Mouse (Mus musculus) embryonic stem cell, embryonic (primary cell): ENCODE data around the gene Gm17027.
"Not testable (repeated sequence)": the region's sequence is repeated elsewhere in the genome, so short reads cannot be mapped to it uniquely, and the experiment has no call there.

Source experiments
- CTCF ChIA-PET, 4 experiments: fragments of 300-600 bp in 2 of 4; fragments of 350-600 bp in 2 of 4; sonication (Branson Sonifier 250); formaldehyde crosslinking; loops; one replicate each; lab custom pipeline; 2022; ENCODE audit warnings: inconsistent platforms in 2 of 4; lab: Charles Lee
- POLR2A ChIA-PET, 4 experiments: fragments of 300-600 bp in 2 of 4; fragments of 350-600 bp in 2 of 4; sonication (Branson Sonifier 250); formaldehyde crosslinking; loops; one replicate each; lab custom pipeline; 2022; ENCODE audit warnings: antibody characterized with exemption in 4 of 4, inconsistent platforms in 1 of 4; lab: Charles Lee

Gm17027 gene

GRCm38 (mm10) chr14:42162522-42162921 is at the start of gene Gm17027:
Gene Gm17027 (minus strand): TSS chr14:42162622.
- CTCF ChIA-PET, POLR2A ChIA-PET: not testable (repeated sequence)

- POLR2A ChIA-PET, CTCF ChIA-PET: not testable (repeated sequence)
These were observed 28.3 kb upstream of the Gm17027 start, which contains the start of gene Gm3573 for GRCm38 (mm10) chr14:42190691-42191090. Gene Gm3573 (minus strand): TSS chr14:42190791.

GRCm38 (mm10) chr14:42183936-42184335 is 21.5 kb upstream of the Gm17027 start:
- CTCF ChIA-PET, POLR2A ChIA-PET: not testable (repeated sequence)

GRCm38 (mm10) chr14:42134571-42134970 is 27.9 kb downstream of the Gm17027 start:
- POLR2A ChIA-PET, CTCF ChIA-PET: not testable (repeated sequence)

- POLR2A ChIA-PET, CTCF ChIA-PET: not testable (repeated sequence)
These were observed 28.6 kb downstream of the Gm17027 start for GRCm38 (mm10) chr14:42133806-42134205.

- POLR2A ChIA-PET, CTCF ChIA-PET: not testable (repeated sequence)
These were observed 45.2 kb downstream of the Gm17027 start, which contains the start of gene Gm7951 for GRCm38 (mm10) chr14:42117269-42117668. Gene Gm7951 (minus strand): TSS chr14:42117369.
